Mouse (Mus musculus) MEL (cell line): ENCODE results near the gene Onecut3.

Experiments used
- CTCF ChIP-seq, 3 experiments: IDR thresholded peaks in 2 of 3; conservative IDR thresholded peaks in 1 of 3; 2 replicates each; pipeline ENCODE4 v1.5.1; 2011 to 2012; ENCODE audit warnings: low read length in 3 of 3, low read depth in 2 of 3, mild to moderate bottlenecking in 2 of 3, improper control_type of control experiment in 1 of 3, inconsistent platforms in 1 of 3, mixed read lengths in 1 of 3, moderate library complexity in 1 of 3; ENCODE audit not compliant: control insufficient read depth in 1 of 3, insufficient read depth in 1 of 3, poor library complexity in 1 of 3, severe bottlenecking in 1 of 3
- E2F4 ChIP-seq: IDR thresholded peaks from 2 replicates; pipeline ENCODE4 v1.6.1; 2011; ENCODE audit warnings: low read depth, low read length, improper control_type of control experiment, borderline replicate concordance
- ETS1 ChIP-seq: IDR thresholded peaks from 2 replicates; pipeline ENCODE4 v1.6.1; 2012; ENCODE audit warnings: low read depth, mild to moderate bottlenecking, inconsistent platforms, low read length, improper control_type of control experiment, moderate library complexity
- GATA1 ChIP-seq: IDR thresholded peaks from 2 replicates; pipeline ENCODE4 v1.6.1; 2011; ENCODE audit warnings: low read depth, low read length, improper control_type of control experiment
- MAX ChIP-seq: IDR thresholded peaks from 2 replicates; pipeline ENCODE4 v1.6.1; 2011; ENCODE audit warnings: low read length, improper control_type of control experiment
- NELFE ChIP-seq: IDR thresholded peaks from 2 replicates; pipeline ENCODE4 v1.6.1; 2011; ENCODE audit warnings: low read depth, low read length, improper control_type of control experiment
- POLR2A ChIP-seq, 2 experiments: IDR thresholded peaks; 2 replicates each; pipeline ENCODE4 v1.6.1; 2011 to 2012; ENCODE audit warnings: low read length in 2 of 2, mild to moderate bottlenecking in 2 of 2, control low read depth in 1 of 2, improper control_type of control experiment in 1 of 2, low read depth in 1 of 2, moderate library complexity in 1 of 2; ENCODE audit not compliant: control insufficient read depth in 1 of 2, insufficient read depth in 1 of 2, poor library complexity in 1 of 2
- RAD21 ChIP-seq: IDR thresholded peaks from 2 replicates; pipeline ENCODE4 v1.6.1; 2011; ENCODE audit warnings: mild to moderate bottlenecking, low read depth, low read length, improper control_type of control experiment
- SIN3A ChIP-seq: IDR thresholded peaks from 2 replicates; pipeline ENCODE4 v1.6.1; 2012; ENCODE audit warnings: low read length, improper control_type of control experiment, inconsistent platforms

- TF ChIP-seq MAX (no peak), NELFE (no peak), RAD21 (no peak), SIN3A (no peak), GATA1 (no peak), CTCF (IDR thresholded peaks at IDR 0.05 in 2 of 3, conservative IDR thresholded peaks at IDR 0.05 in 1 of 3; ENCODE audit: control insufficient read depth in 1 of 3, insufficient read depth in 1 of 3, low read depth in 2 of 3, low read length in 3 of 3, poor library complexity in 1 of 3, severe bottlenecking in 1 of 3) (no peak), POLR2A (IDR thresholded peaks at IDR 0.05; ENCODE audit: control insufficient read depth in 1 of 2, insufficient read depth in 1 of 2, low read depth in 1 of 2, low read length in 2 of 2, poor library complexity in 1 of 2) (no peak), E2F4 (no peak), ETS1 (no peak)
These were observed 19.1 kb downstream of the Onecut3 start for GRCm38 (mm10) chr10:80513739-80514138.
